8 mouse cellular contexts compared by ENCODE assay signal in genomic region chr14:17927469-17927868, GRCm38 (mm10).
DNase-seq lines count a peak whose midpoint lies in the region; ATAC-seq lines count a peak whose summit lies in the region.

No protein-coding gene starts in this region.

- H3K27ac ChIP-seq in kidney, embryonic 14.5 days (ENCODE audit: low read depth, low read length): no peak overlapping the region
- H3K27ac ChIP-seq in hindbrain, embryonic 13.5 days: no peak overlapping the region

- ATAC-seq in kidney, embryonic 14.5 days (ENCODE audit: low FRiP score, low TSS enrichment): no peak
- peak; percentile 65 for ATAC-seq in hindbrain, embryonic 13.5 days (ENCODE audit: low FRiP score)
- ATAC-seq in monocyte, adult 5-6 weeks (replicated peaks; ENCODE audit: insufficient number of reproducible peaks, low FRiP score, low TSS enrichment, poor library complexity, severe bottlenecking): no peak

- no peak overlapping the region for H3K4me3 ChIP-seq in kidney, embryonic 14.5 days (ENCODE audit: low read length)
- H3K4me3 ChIP-seq in hindbrain, embryonic 13.5 days: no peak overlapping the region

- no peaks in the 10 kb centered on the region for H3K9me3 ChIP-seq in kidney, embryonic 14.5 days (ENCODE audit: control insufficient read depth, low read length)
- no peaks in the 10 kb centered on the region for H3K9me3 ChIP-seq in hindbrain, embryonic 13.5 days

- H3K9ac ChIP-seq in kidney, embryonic 14.5 days (ENCODE audit: low read depth, low read length): no peak overlapping the region
- H3K9ac ChIP-seq in hindbrain, embryonic 13.5 days: no peak overlapping the region

- H3K27me3 ChIP-seq in kidney, embryonic 14.5 days (ENCODE audit: control insufficient read depth, insufficient read depth, low read length): no peaks in the 10 kb centered on the region
- H3K27me3 ChIP-seq in hindbrain, embryonic 13.5 days: no peaks in the 10 kb centered on the region

- peak; percentile 52 for DNase-seq in kidney, adult 11 months
- peak; percentile 57 for DNase-seq in adrenal gland, postnatal 10 days
- DNase-seq in embryo, embryonic 9.5 days (ENCODE audit: extremely low spot score): peak; percentile 9
- DNase-seq in left cerebral cortex, adult 18-20 months (ENCODE audit: low spot score in 2 of 2): peak; percentile 72 to 84
- DNase-seq in right cerebral cortex, postnatal 10 days (ENCODE audit: low spot score in 2 of 2): peak; percentile 82

- H3K4me1 ChIP-seq in kidney, embryonic 14.5 days (ENCODE audit: control insufficient read depth, insufficient read depth, low read length): no peaks in the 10 kb centered on the region
- H3K4me1 ChIP-seq in hindbrain, embryonic 13.5 days (replicated peaks): no peaks in the 10 kb centered on the region

- H3K36me3 ChIP-seq in kidney, embryonic 14.5 days (ENCODE audit: control insufficient read depth, insufficient read depth, low read length): no peaks in the 10 kb centered on the region
- H3K36me3 ChIP-seq in hindbrain, embryonic 13.5 days: no peaks in the 10 kb centered on the region

- no peak overlapping the region for H3K4me2 ChIP-seq in kidney, embryonic 14.5 days (replicated peaks; ENCODE audit: low read depth, low read length)
- H3K4me2 ChIP-seq in hindbrain, embryonic 13.5 days: no peak overlapping the region

- 35% methylated on average over 1 of the region's 1 CpGs for WGBS in kidney, embryonic 14.5 days
- 36% methylated on average over 1 of the region's 1 CpGs for WGBS in hindbrain, embryonic 13.5 days

Comparison
In these comparisons a context has a peak if more than half of its experiments do, and no peak if none do; other contexts are left out.
1. DNase-seq: peak in every context shown above with its lines; median percentile 82 in right cerebral cortex, postnatal 10 days; 78 in left cerebral cortex, adult 18-20 months; 57 in adrenal gland, postnatal 10 days; 52 in kidney, adult 11 months; 9 in embryo, embryonic 9.5 days.